Mouse (Mus musculus) bone marrow, adult 2 months (tissue): ENCODE measurements around the gene Zbtb12.

Source experiments
- CTCF ChIP-seq: fragments of 200-500 bp; IDR thresholded peaks from 2 replicates; pipeline ENCODE4 v1.5.1; 2011; ENCODE audit warnings: low read length, control low read depth; ENCODE audit not compliant: control insufficient read depth, insufficient read depth
- POLR2A ChIP-seq: fragments of 200-500 bp; IDR thresholded peaks from 2 replicates; pipeline ENCODE4 v1.6.1; 2011; ENCODE audit warnings: low read depth, mild to moderate bottlenecking, control low read depth, low read length, borderline replicate concordance; ENCODE audit not compliant: control insufficient read depth

DNA sequence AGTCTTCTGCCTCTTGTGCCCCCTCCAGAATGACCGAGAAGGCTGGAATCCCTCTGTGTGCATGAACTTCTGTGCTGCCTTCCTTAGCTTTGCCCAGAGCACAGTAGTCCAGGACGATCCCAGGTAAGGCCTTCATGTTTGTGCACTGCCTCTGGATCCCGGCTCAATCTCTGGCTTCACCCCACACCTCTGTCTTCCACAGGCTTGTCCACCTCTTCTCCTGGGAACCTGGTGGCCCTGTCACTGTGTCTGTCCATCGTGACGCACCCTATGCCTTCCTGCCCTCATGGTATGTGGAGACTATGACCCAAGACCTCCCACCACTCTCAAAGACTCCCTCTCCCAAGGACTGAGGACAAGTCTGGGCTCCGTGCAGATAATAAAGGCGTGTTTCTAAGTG lies 40.5 kb upstream of the Zbtb12 start:
- TF ChIP-seq POLR2A (no peak), CTCF (no peak)
